ENCODE assay signal across 8 mouse cellular contexts in the genomic region with DNA sequence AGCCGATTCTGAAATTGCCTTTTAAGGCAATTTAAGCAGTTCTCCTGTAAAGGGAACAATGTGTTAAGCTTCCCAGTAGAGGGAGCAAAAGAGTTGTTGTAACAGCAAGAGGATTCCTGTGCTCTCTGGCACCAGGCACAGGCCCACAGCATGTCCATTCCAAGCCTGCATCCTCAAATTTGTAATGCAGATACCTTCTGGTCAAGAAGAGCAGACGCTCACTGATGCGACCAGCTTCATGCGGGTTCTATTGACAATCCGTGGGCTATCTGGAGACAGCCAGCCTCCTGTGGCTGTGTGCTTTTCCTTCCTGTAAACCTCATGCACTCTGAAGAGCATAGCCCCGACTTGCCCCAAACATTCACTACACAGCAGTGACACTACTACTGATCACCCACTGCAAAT. TPM values are rescaled to one million over a fixed set of nuclear protein-coding genes. Genes with fewer than 3 reads are reported as not detected.
DNase-seq lines count a peak whose midpoint lies in the region; ATAC-seq and TF ChIP-seq lines count a peak whose summit lies in the region.

No protein-coding gene starts in this region.

- ATAC-seq in heart, embryonic 11.5 days (replicated peaks; ENCODE audit: insufficient number of reproducible peaks, low FRiP score, low TSS enrichment): no peak
- peak; percentile 92 for ATAC-seq in hindbrain, postnatal 0 days
- peak; percentile 76 for ATAC-seq in megakaryocyte-erythroid progenitor cell, adult 5-6 weeks (replicated peaks; ENCODE audit: low FRiP score, low TSS enrichment, poor library complexity, severe bottlenecking)
- ATAC-seq in stomach, postnatal 0 days (ENCODE audit: low FRiP score, low TSS enrichment): peak; percentile 69; the same call in 1 of the 2 replicates

- H3K4me1 ChIP-seq in heart, embryonic 11.5 days (ENCODE audit: control insufficient read depth, insufficient read depth, low read length): no peaks in the 10 kb centered on the region
- H3K4me1 ChIP-seq in hindbrain, postnatal 0 days (ENCODE audit: insufficient read depth, low read length): no peaks in the 10 kb centered on the region
- no peaks in the 10 kb centered on the region for H3K4me1 ChIP-seq in stomach, postnatal 0 days (replicated peaks; ENCODE audit: control insufficient read depth, insufficient read depth)

- TF ChIP-seq EP300 in stomach, postnatal 0 days (optimal IDR thresholded peaks at IDR 0.05): no peak

- no peaks in the 10 kb centered on the region for H3K9me3 ChIP-seq in heart, embryonic 11.5 days (replicated peaks; ENCODE audit: control insufficient read depth, low read length)
- no peaks in the 10 kb centered on the region for H3K9me3 ChIP-seq in hindbrain, postnatal 0 days (ENCODE audit: low read length)
- no peaks in the 10 kb centered on the region for H3K9me3 ChIP-seq in stomach, postnatal 0 days (ENCODE audit: control insufficient read depth, low read length)

- H3K4me3 ChIP-seq in heart, embryonic 11.5 days (ENCODE audit: low read depth, low read length): no peak overlapping the region
- no peak overlapping the region for H3K4me3 ChIP-seq in hindbrain, postnatal 0 days (ENCODE audit: low read length)
- H3K4me3 ChIP-seq in stomach, postnatal 0 days (ENCODE audit: low read depth, low read length): no peak overlapping the region

- DNase-seq in heart, postnatal 10 days: peak; percentile 17 to 43
- DNase-seq in ES-CJ7 (ENCODE audit: low read depth, low spot score): peak; percentile 82
- DNase-seq in cerebellum, postnatal 36 days: peak; percentile 12 to 24
- peak; percentile 86 for DNase-seq in hindbrain, postnatal 0 days (ENCODE audit: low spot score)
- peak; percentile 29 to 61 for DNase-seq in left cerebral cortex, postnatal 14 days (ENCODE audit: low spot score in 2 of 2)
- DNase-seq in stomach, postnatal 0 days (ENCODE audit: low spot score): peak; percentile 25

- H3K27ac ChIP-seq in heart, embryonic 11.5 days (ENCODE audit: low read depth, low read length): no peak overlapping the region
- no peak overlapping the region for H3K27ac ChIP-seq in hindbrain, postnatal 0 days
- peak overlapping the region; percentile 53; the same call in 1 of the 2 replicates for H3K27ac ChIP-seq in stomach, postnatal 0 days (replicated peaks)

- TF ChIP-seq CTCF in hindbrain, postnatal 0 days (IDR thresholded peaks at IDR 0.05; ENCODE audit: low read depth): peak; percentile 79
- TF ChIP-seq CTCF in stomach, postnatal 0 days (IDR thresholded peaks at IDR 0.05; ENCODE audit: low read depth): peak; percentile 85

- no peaks in the 10 kb centered on the region for H3K36me3 ChIP-seq in heart, embryonic 11.5 days (ENCODE audit: control insufficient read depth, insufficient read depth, low read length)
- H3K36me3 ChIP-seq in hindbrain, postnatal 0 days (ENCODE audit: insufficient read depth, low read length): no peaks in the 10 kb centered on the region
- no peaks in the 10 kb centered on the region for H3K36me3 ChIP-seq in stomach, postnatal 0 days (ENCODE audit: control insufficient read depth, insufficient read depth, low read length)

- H3K27me3 ChIP-seq in heart, embryonic 11.5 days (ENCODE audit: control insufficient read depth, insufficient read depth, low read length): no peaks in the 10 kb centered on the region
- no peaks in the 10 kb centered on the region for H3K27me3 ChIP-seq in hindbrain, postnatal 0 days (ENCODE audit: insufficient read depth, low read length)
- no peaks in the 10 kb centered on the region for H3K27me3 ChIP-seq in stomach, postnatal 0 days (ENCODE audit: control insufficient read depth, insufficient read depth, low read length)

- H3K4me2 ChIP-seq in heart, embryonic 11.5 days: no peak overlapping the region
- H3K4me2 ChIP-seq in hindbrain, postnatal 0 days (ENCODE audit: low read depth, low read length): no peak overlapping the region
- H3K4me2 ChIP-seq in stomach, postnatal 0 days (replicated peaks; ENCODE audit: low read depth): no peak overlapping the region

- intact Hi-C loops in heart, postnatal 10 days (cut with DNase I): loop anchor here (5.0 kb wide), 1 partner anchor 396 kb away; no protein-coding TSS in a partner anchor
- intact Hi-C loops in left cerebral cortex, postnatal 14 days (cut with DNase I): no loop called here

- 21% methylated on average over 6 of the region's 6 CpGs for WGBS in heart, embryonic 11.5 days (ENCODE audit: insufficient replicate concordance)
- WGBS in hindbrain, postnatal 0 days: 24% methylated on average over 6 of the region's 6 CpGs
- 11% methylated on average over 6 of the region's 6 CpGs for WGBS in stomach, postnatal 0 days

- no peak overlapping the region for H3K9ac ChIP-seq in heart, embryonic 11.5 days (ENCODE audit: low read depth, low read length)
- no peak overlapping the region for H3K9ac ChIP-seq in hindbrain, postnatal 0 days (replicated peaks; ENCODE audit: low read length)
- no peak overlapping the region for H3K9ac ChIP-seq in stomach, postnatal 0 days (ENCODE audit: low read length)

RNA-seq across cellular contexts. Expression of a gene that starts 6.9 kb away (rescaled TPM):
- total RNA-seq in heart, postnatal 10 days (2021): 1 to 10 TPM; 1.5 to 2.7 TPM
- 0.87 and 1.1 TPM in 2 replicates for polyA plus RNA-seq in heart, embryonic 11.5 days (2014; fragmentation: Nextera tagmentation; extraction: Ambion mirVana)
- 3.0 and 3.2 TPM in 2 replicates for total RNA-seq in hindbrain, postnatal 0 days (2014; rRNA removed)
- polyA plus RNA-seq in hindbrain, postnatal 0 days (2015; fragmentation: Nextera tagmentation; extraction: Ambion mirVana): 2.3 and 3.0 TPM in 2 replicates
- total RNA-seq in left cerebral cortex, postnatal 14 days (2021): under 1 TPM; 0.87 to 0.99 TPM
- total RNA-seq in megakaryocyte-erythroid progenitor cell, adult 5-6 weeks (2014; fragmentation: Nextera tagmentation): not detected in 2 replicates
- total RNA-seq in megakaryocyte-erythroid progenitor cell, adult 5-6 weeks (2017): not detected in 2 replicates
- polyA plus RNA-seq in stomach, postnatal 0 days (2015; fragmentation: Nextera tagmentation; extraction: Ambion mirVana): 4.5 and 5.0 TPM in 2 replicates

RNA-seq across cellular contexts. Expression of a gene that starts 12.0 kb away (rescaled TPM):
- under 1 TPM in 1 of 2 experiments, not detected in 1; 0.47 TPM for total RNA-seq in heart, postnatal 10 days (2021)
- polyA plus RNA-seq in heart, embryonic 11.5 days (2014; fragmentation: Nextera tagmentation; extraction: Ambion mirVana): 0.24 TPM in 1 of 2 replicates, not detected in the other
- 3.7 TPM in 1 of 2 replicates, not detected in the other for total RNA-seq in hindbrain, postnatal 0 days (2014; rRNA removed)
- 0.19 and 0.36 TPM in 2 replicates for polyA plus RNA-seq in hindbrain, postnatal 0 days (2015; fragmentation: Nextera tagmentation; extraction: Ambion mirVana)
- not detected for total RNA-seq in left cerebral cortex, postnatal 14 days (2021)
- 0.96 and 1.6 TPM in 2 replicates for total RNA-seq in megakaryocyte-erythroid progenitor cell, adult 5-6 weeks (2014; fragmentation: Nextera tagmentation)
- total RNA-seq in megakaryocyte-erythroid progenitor cell, adult 5-6 weeks (2017): 2.8 and 5.3 TPM in 2 replicates
- 0.16 and 0.24 TPM in 2 replicates for polyA plus RNA-seq in stomach, postnatal 0 days (2015; fragmentation: Nextera tagmentation; extraction: Ambion mirVana)

RNA-seq across cellular contexts. Expression of a gene that starts 29.1 kb away (rescaled TPM):
- not detected for total RNA-seq in heart, postnatal 10 days (2021)
- polyA plus RNA-seq in heart, embryonic 11.5 days (2014; fragmentation: Nextera tagmentation; extraction: Ambion mirVana): 0.39 TPM in 1 of 2 replicates, not detected in the other
- not detected in 2 replicates for total RNA-seq in hindbrain, postnatal 0 days (2014; rRNA removed)
- not detected in 2 replicates for polyA plus RNA-seq in hindbrain, postnatal 0 days (2015; fragmentation: Nextera tagmentation; extraction: Ambion mirVana)
- total RNA-seq in left cerebral cortex, postnatal 14 days (2021): not detected
- 5.3 TPM in 1 of 2 replicates, not detected in the other for total RNA-seq in megakaryocyte-erythroid progenitor cell, adult 5-6 weeks (2014; fragmentation: Nextera tagmentation)
- total RNA-seq in megakaryocyte-erythroid progenitor cell, adult 5-6 weeks (2017): 0.14 and 3.0 TPM in 2 replicates
- 0.07 and 0.10 TPM in 2 replicates for polyA plus RNA-seq in stomach, postnatal 0 days (2015; fragmentation: Nextera tagmentation; extraction: Ambion mirVana)

RNA-seq across cellular contexts. Expression of a gene that starts 48.8 kb away (rescaled TPM):
- total RNA-seq in heart, postnatal 10 days (2021): not detected
- not detected in 2 replicates for polyA plus RNA-seq in heart, embryonic 11.5 days (2014; fragmentation: Nextera tagmentation; extraction: Ambion mirVana)
- not detected in 2 replicates for total RNA-seq in hindbrain, postnatal 0 days (2014; rRNA removed)
- polyA plus RNA-seq in hindbrain, postnatal 0 days (2015; fragmentation: Nextera tagmentation; extraction: Ambion mirVana): not detected in 2 replicates
- total RNA-seq in left cerebral cortex, postnatal 14 days (2021): not detected
- total RNA-seq in megakaryocyte-erythroid progenitor cell, adult 5-6 weeks (2014; fragmentation: Nextera tagmentation): not detected in 2 replicates
- not detected in 2 replicates for total RNA-seq in megakaryocyte-erythroid progenitor cell, adult 5-6 weeks (2017)
- not detected in 2 replicates for polyA plus RNA-seq in stomach, postnatal 0 days (2015; fragmentation: Nextera tagmentation; extraction: Ambion mirVana)

Comparison
In these comparisons a context has a peak if more than half of its experiments do, and no peak if none do; other contexts are left out.
1. DNase-seq: peak in every context shown above with its lines; median percentile 86 in hindbrain, postnatal 0 days; 82 in ES-CJ7; 45 in left cerebral cortex, postnatal 14 days; 30 in heart, postnatal 10 days; 25 in stomach, postnatal 0 days; 18 in cerebellum, postnatal 36 days.